Mouse (Mus musculus) cerebellum, postnatal 4 days (tissue): ENCODE data around the gene Cldnd2.
"Not testable (repeated sequence)": the region's sequence is repeated elsewhere in the genome, so short reads cannot be mapped to it uniquely, and the experiment has no call there.

ENCODE experiments used
- DNase-seq, 2 experiments: peaks; one replicate each; pipeline ENCODE4 v3.0.0; 2022; ENCODE audit warnings: low spot score in 2 of 2, mixed read lengths in 1 of 2

Cldnd2 gene

DNA sequence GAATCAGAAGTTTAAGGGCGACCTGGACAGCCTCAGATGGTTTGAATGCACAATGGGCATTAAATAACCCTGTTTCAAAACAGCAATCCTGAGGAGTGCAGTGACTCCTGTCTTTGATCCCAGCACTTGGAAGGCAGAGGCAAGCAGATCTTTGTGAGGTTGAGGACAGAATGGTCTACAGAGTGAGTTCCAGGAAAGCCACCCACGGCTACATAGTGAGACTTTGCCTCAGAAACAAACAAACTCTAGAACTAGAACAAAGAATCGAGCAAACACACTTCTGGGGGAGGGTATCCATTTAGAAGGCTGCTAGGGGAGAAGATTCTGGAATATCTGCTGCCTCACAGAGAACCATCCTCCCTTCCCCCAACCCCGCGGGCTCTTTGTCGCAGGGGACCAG, at the start of gene Cldnd2:
TSS of gene Cldnd2 (plus strand) at position 301 of the 400 bp plus-strand sequence.
- DNase-seq = no peak

DNA sequence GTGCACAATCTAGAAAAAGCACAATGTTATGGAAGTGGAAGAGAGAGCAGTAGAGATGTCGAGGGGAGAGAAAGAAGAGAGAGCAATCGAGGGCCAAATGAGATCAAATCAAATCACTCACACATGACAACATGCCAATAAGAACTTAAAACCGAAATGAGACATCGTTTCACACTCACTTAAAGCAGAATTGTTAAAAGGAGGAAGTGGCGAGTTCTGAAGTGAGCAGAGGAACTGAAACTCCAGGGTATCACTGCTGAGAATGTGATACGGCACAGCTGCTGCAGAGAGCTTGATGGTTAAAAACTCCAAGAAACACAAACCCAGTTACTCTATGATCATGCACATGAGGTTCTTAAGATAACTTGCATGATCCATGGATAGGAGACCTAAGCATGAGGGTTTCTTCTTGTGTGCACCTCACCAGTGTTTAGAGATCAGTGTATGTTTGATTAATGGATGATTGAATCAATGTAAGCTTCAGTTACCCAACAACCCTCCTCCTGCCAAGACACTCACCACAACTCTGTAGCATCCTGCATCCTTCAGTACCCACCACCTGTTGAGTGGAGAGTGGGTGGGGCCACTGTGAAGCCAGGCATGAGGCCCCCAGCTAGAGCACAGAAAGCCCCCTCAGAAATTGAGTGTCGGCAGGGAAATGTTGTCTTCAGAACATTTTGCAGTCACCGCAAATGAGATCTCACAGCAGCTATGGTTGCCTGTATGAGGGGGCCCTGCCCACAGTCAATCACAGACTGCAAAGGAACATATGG, 48.0 kb upstream of the Cldnd2 start:
- no peak for DNase-seq

DNA sequence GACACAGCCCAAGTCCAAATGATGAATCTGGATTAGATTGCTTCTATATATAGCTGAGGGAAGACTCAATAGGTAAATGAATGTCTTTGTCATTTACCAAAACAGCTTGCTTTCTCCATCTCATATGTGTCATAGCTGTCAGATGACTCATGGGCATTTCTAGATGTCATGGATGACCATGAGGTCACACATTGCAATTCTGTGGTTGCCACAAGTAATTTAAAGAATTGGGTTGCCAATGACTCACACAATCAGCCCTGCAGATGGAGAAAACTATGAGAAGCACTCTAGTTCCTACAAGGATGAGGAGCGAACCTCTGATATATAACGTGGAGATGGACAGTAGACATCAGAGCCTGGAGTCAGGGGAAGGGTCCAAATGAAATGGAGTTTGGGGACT, 41.1 kb upstream of the Cldnd2 start:
- DNase-seq = no peak

DNA sequence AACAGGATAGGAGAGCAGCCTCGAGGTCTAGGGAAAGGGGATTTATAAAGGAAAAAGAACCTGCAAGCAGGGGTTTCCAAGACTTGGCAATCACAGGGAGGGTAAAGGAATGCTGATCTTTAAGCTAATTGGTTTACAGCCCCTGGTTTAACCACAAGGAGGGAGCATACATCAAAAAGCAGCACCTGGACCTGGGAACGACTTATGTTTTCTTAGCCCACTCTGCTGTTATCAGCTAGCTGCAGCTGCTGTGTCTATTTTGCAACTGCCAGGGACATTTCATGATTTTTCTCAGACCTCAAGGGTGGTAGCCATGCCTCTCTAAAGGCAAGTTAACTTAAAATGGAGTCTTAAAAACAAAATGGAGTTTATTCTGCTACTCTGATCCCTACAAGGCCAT, 37.9 kb upstream of the Cldnd2 start:
- no peak for DNase-seq

DNA sequence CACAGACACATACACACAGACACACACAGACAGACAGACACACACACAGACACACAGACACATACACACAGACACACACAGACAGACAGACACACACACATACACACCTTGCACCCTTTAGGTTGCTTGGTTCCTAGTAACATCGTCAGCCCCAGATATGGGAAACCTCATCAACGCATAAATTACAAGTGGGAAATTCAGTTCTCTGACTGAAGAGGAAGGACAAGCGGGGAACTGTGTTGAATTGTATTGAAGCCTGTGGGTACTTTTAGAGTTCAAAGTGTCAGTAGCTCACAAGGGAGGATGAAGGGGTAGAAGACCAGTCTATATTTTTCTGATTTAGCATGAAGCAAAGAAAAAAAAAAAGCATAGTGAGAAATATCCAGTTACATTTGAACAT, 33.0 kb upstream of the Cldnd2 start:
- DNase-seq = no peak

DNA sequence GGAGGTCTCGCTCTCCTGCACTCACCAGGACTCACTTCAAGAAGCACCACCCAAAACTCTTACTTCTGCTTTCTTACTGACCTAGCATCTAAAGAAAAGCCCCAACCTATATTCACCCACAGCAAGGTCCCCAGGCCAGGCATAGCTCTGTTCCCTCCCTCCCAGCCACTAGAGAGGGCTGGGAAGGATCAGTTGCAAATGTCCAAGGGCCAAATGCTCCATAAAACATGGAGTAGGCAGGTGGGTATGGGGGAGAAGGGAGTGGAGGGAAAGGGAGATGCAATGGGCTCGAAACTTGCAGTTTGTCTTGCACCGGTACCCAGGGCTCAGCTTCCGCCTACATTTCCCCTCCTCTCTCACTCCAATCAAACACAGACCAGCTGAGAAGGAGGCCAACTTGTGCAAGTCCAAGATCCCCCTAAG, 32.4 kb upstream of the Cldnd2 start, which contains the start of gene Siglecg:
TSS of gene Siglecg (plus strand) at position 74 of the 423 bp plus-strand sequence.
- no peak for DNase-seq

DNA sequence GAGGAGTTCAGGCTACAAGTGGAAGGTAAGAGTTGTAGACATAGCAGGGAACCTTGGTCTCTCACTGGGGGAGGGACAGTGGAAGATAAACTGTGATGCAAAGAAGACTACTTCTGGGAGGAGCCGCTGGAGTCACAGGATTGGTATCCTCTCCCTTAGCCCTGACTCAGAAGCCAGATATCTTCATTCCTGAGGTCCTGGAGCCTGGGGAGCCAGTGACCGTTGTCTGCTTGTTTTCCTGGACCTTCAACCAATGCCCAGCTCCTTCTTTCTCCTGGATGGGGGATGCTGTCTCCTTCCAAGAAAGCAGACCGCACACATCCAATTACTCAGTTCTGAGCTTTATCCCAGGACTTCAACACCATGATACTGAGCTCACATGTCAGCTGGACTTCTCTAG, 31.5 kb upstream of the Cldnd2 start:
- DNase-seq = no peak

DNA sequence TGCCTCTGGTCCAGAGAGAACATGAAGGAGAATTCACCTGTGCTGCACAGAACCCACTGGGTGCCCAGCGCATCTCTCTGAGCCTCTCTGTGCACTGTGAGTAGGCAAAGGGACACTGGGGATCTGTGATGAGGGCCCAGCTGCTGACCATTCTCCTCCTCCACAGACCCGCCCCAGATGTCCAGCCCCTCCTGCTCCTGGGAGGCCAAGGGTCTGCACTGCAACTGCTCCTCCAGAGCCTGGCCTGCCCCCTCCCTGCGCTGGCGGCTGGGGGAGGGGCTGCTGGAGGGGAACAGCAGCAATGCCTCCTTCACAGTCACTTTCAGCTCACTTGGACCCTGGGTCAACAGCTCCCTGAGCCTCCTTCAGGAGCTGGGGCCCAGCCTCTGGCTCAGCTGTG, 28.9 kb upstream of the Cldnd2 start:
- not testable (repeated sequence) for DNase-seq

DNA sequence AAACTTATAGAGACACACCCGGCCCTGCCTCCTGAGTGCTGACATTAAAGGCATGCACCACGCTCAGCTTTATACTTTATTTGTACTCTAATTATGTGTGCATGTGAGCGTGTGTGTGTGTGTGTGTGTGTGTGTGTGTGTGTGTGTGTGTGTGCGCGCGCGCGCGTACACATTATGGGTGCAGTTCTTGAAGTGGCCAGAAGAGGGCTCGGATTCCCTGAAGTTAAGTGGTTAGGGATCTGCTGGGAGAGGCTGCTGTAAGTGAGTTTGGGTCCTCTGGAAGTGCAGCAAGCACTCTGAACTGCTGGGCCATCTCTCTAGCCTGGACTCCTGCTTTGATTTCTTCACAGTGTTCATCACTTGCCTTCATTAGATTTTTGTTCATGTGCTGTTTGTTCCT, 23.3 kb upstream of the Cldnd2 start:
- DNase-seq = no peak

DNA sequence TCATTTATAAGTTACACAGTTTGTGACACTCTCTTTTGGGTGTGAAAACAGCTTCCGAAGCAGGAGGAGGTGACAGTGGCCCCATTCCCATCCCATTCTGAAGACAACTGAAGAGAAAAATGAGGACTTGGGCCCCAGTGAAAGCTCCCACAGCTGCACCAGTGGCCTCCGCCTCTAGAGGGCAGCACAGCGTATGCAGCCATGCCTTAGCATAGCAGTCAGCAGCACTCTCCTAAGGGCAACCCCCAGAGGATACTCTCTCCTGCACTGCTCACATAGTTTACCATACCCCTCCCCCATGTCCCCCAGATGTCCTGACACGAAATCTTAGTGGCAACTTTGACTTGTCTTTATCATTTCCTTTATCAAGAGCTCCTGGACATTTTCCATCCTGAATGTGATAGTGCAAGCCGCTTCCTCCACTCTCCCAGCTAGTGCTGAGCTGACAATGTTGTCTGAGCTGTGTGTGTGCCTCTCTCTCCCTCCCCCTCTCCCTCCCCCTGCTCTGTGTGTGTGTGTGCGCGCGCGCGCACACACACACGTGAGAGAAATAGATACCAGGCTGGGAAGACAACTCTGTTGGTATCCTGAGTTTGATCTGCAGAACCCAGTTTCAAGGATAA, 17.5 kb upstream of the Cldnd2 start:
- peak; percentile 67 to 77 for DNase-seq

DNA sequence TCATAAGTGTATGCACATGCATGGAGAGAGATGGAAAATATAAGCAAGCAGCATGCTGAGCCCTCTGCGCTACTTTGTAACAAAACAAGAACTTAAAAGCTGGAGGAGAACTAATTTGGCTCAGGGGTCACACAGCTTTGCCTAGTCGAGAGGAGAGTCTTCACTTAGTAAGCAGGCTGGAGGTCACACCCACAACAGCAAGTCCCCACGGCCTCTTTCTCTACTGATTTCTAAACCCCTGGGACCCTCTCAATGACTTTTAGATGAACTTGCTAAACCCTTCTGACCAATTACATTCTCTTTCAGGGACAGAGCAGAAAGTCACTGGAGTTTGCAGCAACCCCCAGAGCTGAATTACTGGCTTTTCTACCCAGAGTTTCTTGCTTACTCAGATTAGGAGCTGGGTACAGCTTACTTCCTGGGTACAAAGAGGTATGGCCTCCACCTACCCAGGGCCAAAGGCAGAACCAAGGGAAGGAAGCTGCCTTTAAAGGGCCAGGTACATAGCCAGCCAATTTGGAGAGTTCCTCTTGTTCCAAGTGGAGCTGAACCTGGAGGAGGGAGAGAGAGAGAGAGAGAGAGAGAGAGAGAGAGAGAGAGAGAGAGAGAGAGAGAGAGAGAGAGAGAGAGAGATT, 16.5 kb upstream of the Cldnd2 start:
- DNase-seq = no peak

DNA sequence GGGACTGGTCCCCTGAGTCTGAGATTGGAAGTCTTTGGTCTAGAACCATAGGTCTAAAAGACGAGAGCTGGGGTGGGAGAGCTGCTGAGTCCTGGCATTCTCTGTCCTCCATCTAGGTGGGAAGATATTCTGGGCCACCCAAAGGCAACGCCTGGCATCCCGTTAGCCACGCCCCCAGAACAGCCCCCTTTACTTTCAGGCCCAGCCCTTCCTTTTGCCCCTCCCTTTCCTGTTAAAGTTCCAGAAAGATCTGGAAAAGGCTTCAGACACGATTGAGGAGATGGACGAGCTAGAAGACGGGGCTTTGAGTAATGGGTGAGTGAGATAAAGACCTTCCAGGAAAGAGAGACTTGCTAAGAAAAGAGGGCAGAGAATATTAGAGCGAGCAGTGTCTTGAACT, 13.2 kb upstream of the Cldnd2 start, which contains the start of gene Lim2:
TSS of gene Lim2 (plus strand) at position 265 of the 400 bp plus-strand sequence.
- DNase-seq = no peak

DNA sequence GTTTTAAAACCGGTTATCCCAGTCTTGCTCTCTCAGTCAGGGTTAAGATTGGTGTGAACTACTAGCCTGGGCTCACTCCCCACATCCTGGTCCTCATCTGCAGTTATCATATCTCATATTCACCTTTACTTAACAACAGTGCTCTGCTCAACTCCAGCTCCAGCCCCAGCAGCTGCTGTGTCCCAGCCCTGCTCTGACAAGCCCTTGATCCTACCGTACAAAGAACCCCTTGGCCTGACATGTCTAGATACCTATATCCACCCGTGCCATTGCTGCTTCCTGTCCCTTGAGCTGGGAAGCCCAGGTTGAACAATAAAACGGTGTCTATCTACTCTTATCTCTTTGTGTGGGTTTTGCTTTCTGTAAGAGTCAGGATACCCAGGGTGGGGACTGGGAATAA, 11.1 kb upstream of the Cldnd2 start:
- no peak for DNase-seq

DNA sequence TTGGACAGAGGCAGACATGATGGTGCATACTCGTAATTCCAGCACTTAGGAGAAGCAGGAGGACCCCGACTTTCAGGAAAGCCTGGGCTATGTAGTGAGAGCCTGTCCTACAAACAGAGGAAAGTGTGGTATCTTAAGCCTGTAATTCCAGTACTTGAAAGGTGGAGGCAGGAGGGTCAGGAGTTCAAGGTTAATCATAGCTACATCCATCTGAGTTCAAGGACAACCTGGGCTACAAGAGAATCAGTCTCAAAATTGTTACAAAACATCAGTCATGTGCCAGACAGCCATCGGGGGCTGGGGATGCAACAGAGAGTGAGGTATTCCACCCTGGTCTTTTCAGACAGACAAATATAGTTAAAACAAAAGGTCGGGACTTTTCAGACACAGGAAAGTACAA, 7.7 kb upstream of the Cldnd2 start:
- no peak for DNase-seq

DNA sequence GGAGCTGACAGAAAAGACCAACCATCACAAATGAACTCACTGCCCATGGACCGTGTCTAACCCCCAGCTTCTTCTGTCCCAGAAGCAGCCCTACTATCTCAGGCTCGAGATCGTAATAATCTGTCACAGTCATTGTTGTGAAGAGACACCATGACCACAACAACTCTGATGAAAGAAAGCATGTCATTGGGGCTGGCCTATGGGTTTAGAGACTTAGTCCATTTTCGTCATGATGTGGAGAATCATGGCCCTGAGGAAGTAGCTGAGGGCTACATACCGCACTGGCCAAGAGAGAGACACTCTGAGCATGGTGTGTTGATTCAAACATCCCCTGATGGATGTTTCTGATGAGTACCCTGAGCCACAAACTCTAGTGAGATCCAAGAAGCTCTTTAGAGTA, 5.9 kb upstream of the Cldnd2 start:
- no peak for DNase-seq

DNA sequence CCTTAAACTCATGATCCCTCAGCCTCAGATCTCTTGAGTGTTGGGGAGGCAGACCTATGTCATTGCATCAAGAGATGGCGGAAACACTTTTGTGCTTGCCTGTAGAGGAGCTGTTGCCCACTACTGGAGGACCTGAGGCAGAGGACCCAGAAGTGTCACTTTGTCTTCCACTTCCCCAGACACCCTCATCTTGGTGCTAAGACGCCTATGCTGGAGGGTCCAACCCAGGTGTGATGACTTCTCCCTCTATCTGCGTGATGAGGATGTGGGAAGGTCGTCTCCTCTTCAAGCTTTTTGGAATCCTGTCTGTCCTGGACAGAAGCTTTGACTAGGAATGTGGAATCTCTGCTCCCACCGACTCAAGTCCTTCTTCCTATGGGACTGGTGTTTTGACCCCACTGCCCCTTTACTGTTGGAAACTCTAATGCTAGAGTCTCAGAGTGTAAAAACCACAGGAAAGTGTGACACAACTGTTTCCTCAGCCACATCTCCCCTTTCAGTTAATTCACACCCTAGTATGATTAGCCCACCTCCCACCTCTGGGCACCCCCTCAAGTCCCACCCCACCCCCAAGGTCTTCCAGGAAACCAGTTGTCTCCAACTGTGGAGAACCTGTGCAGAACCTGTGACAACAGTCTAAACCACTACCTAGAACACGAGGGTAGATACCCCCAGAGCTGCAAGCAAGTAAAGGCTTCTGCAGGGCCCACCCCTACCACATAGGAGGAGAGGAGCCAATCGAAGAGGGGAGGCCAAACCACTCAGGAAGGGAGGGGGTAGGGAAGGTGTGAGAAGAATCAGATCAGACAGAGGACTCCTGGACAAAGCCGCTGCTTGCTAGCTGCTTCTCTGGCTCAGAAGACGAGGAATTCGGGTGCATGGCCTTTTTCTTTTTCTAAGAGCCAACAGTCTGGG, 4.0 kb upstream of the Cldnd2 start, which contains the start of gene Nkg7:
TSS of gene Nkg7 (plus strand) at position 733 of the 915 bp plus-strand sequence.
- DNase-seq = no peak

DNA sequence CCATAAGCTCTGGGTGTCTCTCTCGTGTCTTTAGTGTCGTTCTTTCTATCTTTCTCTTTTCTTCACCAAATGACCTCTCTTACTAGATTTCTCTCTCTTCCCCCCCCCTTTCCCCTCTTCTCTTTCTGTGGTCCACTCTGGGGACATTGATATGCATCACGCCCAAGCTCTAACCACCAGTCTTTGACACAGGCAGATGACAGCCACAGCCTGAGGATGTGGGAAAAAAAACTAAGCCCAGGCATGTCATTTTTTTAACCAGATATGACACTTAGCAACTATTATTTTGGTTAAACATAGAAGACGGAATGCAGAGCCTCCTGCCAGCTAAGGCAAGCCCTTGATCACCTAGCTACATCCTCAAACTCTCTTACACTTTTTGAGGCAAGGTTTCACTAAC, 2.0 kb upstream of the Cldnd2 start:
- DNase-seq = no peak

DNA sequence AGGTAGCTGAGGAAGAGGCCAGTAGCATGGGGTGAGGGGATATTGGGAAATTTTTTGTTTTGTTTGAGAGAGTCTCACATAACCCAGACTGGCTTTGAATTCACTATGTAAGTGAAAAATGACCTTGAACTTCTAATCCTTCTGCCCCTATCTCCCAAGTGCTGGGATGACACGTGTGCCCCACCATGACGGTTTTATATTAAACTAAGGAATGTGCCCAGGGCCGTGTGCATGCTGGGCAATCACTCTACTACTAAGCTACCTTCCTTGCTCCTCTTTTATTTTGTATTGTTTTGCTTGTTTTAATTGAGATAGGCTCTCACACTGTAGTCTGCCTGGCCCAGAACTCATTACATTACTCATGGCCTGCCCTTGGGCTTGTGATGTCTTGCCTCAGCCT, 489 bp downstream of the Cldnd2 start:
- DNase-seq = no peak

DNA sequence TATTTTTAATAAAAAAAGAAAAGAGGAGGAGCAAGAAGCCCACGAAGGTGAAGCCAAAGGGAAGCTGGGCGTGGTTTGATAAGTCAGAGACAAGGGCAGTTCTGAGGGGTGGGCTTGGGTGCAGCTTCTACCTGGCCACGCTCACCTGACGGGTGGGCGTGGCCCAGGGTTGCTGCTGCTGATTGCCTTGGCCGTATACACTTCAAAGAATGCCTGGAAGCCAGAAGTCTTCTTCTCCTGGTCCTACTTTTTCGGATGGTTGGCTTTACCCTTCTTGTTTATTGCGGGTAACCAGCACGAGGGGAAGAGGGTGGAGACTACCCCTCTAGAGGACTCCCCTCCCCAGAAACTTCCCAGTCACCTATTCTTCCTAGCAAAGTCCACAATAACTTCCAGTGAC, 2.1 kb downstream of the Cldnd2 start:
- no peak for DNase-seq

DNA sequence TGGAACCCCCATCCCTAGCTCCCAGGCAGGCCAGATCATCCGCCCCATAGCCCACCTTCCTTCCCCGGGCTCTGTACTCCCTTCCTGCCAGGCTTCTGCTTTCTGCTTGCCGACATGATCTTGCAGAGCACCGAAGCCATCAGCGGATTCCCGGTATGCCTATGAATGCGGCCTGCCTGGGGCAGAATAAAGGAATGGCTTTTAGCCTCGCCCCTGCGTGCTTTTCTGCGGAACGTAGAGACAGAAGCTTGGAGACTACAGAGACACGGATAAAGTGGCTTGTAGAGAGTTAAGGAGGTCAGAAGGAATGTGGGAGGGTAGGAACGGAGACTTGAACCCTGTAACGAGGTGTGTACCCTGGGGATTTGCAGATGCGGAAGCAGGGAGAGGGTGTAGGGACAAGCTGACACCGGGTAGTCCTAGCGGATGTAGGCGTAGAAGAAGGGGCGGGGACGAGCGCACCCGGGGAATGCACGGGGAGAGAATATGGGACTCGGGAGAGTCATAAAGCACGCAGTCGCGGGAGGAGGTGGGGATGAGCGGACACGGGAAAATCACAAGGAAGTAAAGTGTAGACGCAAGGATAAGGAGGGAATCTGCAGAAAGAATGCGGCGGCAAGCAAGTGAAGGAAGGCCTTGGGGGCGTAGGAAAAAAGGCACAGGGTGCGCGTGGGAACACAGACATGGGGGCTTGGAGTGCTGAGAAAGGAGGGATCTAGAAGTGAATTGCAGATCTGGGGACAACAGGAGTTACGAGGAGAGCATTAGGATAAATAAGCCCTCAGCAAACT, 2.7 kb downstream of the Cldnd2 start:
- DNase-seq = peak; percentile 33 to 42

DNA sequence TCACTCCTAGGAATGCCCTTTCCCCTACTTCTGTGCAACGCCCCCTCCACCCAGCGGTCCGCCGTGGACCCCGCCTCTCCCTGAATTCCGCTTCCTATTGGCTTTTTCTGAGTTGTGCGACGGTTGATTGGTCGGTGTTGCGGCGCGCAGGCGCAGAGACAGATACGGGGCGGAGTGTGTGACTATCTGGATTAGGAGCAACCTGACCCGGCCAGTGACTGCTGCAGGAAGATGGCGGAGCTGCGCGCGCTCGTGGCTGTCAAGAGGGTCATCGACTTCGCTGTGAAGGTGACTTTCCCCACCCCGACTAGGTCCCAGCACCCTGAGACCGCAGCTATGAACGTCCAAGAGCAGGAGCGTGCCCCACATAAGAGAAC, 3.3 kb downstream of the Cldnd2 start, which contains the start of the genes Etfb and Gm45233:
TSS of gene Etfb (plus strand) at position 167 of the 377 bp plus-strand sequence.
TSS of gene Gm45233 (plus strand) at position 212 of the 377 bp plus-strand sequence.
- peak; percentile 82 to 89 for DNase-seq
